Mouse (Mus musculus) neural tube, embryonic 14.5 days (tissue): ENCODE data around the gene Gm29797. TPM values are rescaled to one million over a fixed set of nuclear protein-coding genes. Genes with fewer than 3 reads are reported as not detected.

Experiments used
- ATAC-seq: fragments of 200-750 bp; cut with Nextera tagmentation; 2 replicates; pipeline ENCODE4 v1.8.0; 2017; ENCODE audit warnings: low read depth, mild to moderate bottlenecking, moderate TSS enrichment, moderate library complexity
- H3K27ac ChIP-seq: fragments of 300-500 bp; sonication (generic); 2 replicates; pipeline ENCODE4 v1.5.1; 2014; ENCODE audit warnings: low read depth, mild to moderate bottlenecking, control low read depth, low read length, moderate library complexity, mixed read lengths
- H3K27me3 ChIP-seq: fragments of 300-500 bp; sonication (generic); 2 replicates; pipeline ENCODE4 v1.6.1; 2014; ENCODE audit warnings: low read length; ENCODE audit not compliant: control insufficient read depth, insufficient read depth
- H3K36me3 ChIP-seq: fragments of 300-500 bp; sonication (generic); 2 replicates; pipeline ENCODE4 v1.6.1; 2014; ENCODE audit warnings: low read length, mixed read lengths; ENCODE audit not compliant: control insufficient read depth, insufficient read depth
- H3K4me1 ChIP-seq: fragments of 300-500 bp; sonication (generic); 2 replicates; pipeline ENCODE4 v1.6.1; 2014; ENCODE audit warnings: low read length; ENCODE audit not compliant: control insufficient read depth, insufficient read depth
- H3K4me2 ChIP-seq: fragments of 300-500 bp; sonication (generic); 2 replicates; pipeline ENCODE4 v1.6.1; 2014; ENCODE audit warnings: mild to moderate bottlenecking, low read depth, low read length, control low read depth
- H3K4me3 ChIP-seq: fragments of 300-500 bp; sonication (generic); 2 replicates; pipeline ENCODE4 v1.5.1; 2014; ENCODE audit warnings: low read depth, low read length, control low read depth, mixed read lengths
- H3K9ac ChIP-seq: fragments of 300-500 bp; sonication (generic); replicated peaks from 2 replicates; pipeline ENCODE4 v1.6.1; 2014; ENCODE audit warnings: low read depth, mild to moderate bottlenecking, control low read depth, low read length, mixed read lengths
- H3K9me3 ChIP-seq: fragments of 300-500 bp; sonication (generic); 2 replicates; pipeline ENCODE4 v1.6.1; 2016; ENCODE audit warnings: low read length; ENCODE audit not compliant: control insufficient read depth
- WGBS: fragments of 180-500 bp; shearing (Covaris S2); extraction: QIAGEN DNeasy Blood & Tissue Kit; methylation state at CpG from one replicate; pipeline ENCODE4 v1.1.7; 2014; 5-methylcytosine and 5-hydroxymethylcytosine counted together
- polyA plus RNA-seq: library from polyadenylated mRNA; unstranded; fragments of >200 nt; fragmentation: Nextera tagmentation; extraction: Ambion mirVana; gene quantifications from 2 replicates; pipeline ENCODE4 v1.2.1, GENCODE M21; 2014

Gene Gm29797
- polyA plus RNA-seq, 1 experiment from 2014 or later, result not detected

GRCm38 (mm10) chr2:181670285-181670912, 13.6 kb downstream of the Gm29797 start:
- Histone ChIP-seq H3K9ac (peak overlapping the region; percentile 39; the same call in 1 of the 2 replicates), H3K36me3 (no peaks in the 10 kb centered on the region), H3K4me2 (peak overlapping the region; percentile 52), H3K4me1 (peaks cover 7% of the 10 kb centered on the region), H3K27me3 (peaks cover 36% of the 10 kb centered on the region), H3K9me3 (no peaks in the 10 kb centered on the region), H3K4me3 (peak overlapping the region; percentile 35), H3K27ac (no peak overlapping the region; the same call in 1 of the 2 replicates)
- no peak for ATAC-seq
- WGBS, result 4% methylated on average over 53 of the region's 56 CpGs

- H3K4me2 ChIP-seq, result peak overlapping the region; percentile 52
- H3K27ac ChIP-seq, result no peak overlapping the region; the same call in 1 of the 2 replicates
- under 1% methylated on average over 41 of the region's 41 CpGs for WGBS
- peaks cover 7% of the 10 kb centered on the region for H3K4me1 ChIP-seq
- peak overlapping the region; percentile 35 for H3K4me3 ChIP-seq
- ATAC-seq, result no peak
- no peaks in the 10 kb centered on the region for H3K9me3 ChIP-seq
- peak overlapping the region; percentile 39; the same call in 1 of the 2 replicates for H3K9ac ChIP-seq
- no peaks in the 10 kb centered on the region for H3K36me3 ChIP-seq
- peaks cover 36% of the 10 kb centered on the region for H3K27me3 ChIP-seq
Measured at GRCm38 (mm10) chr2:181670913-181671311, 14.1 kb downstream of the Gm29797 start.

DNA sequence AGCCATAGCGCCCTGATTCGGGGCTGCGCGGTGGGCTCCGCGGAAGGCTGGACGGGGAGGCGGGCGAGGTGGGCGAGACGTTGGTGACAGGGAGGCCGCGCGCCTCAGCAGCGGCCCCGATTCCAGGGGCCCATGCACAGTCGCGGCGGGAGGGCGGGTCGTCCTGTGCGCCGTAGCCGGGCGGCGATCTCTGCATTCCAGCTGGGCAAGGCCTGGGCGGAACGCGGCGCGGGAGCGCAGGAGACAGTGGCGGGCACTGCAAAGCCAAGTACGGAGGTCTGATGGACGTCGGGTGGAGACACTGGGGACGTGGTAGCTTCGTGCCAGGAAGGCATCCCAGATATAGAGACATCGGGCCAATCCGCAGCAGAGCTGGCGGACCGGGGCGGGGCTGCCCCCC, 14.5 kb downstream of the Gm29797 start, which contains the start of gene Sox18:
TSS of gene Sox18 (minus strand) at position 315 of the 400 bp plus-strand sequence.
- H3K4me2 ChIP-seq, result peak within 1 kb of the TSS; percentile 52
- WGBS, result under 1% methylated on average over 40 of the region's 43 CpGs
- no peak for ATAC-seq
- H3K36me3 ChIP-seq, result no peaks in the 10 kb centered on the region
- peak within 1 kb of the TSS; percentile 39 for H3K9ac ChIP-seq
- peaks cover 36% of the 10 kb centered on the region for H3K27me3 ChIP-seq
- peak within 1 kb of the TSS; percentile 35 for H3K4me3 ChIP-seq
- no peaks in the 10 kb centered on the region for H3K9me3 ChIP-seq
- H3K4me1 ChIP-seq, result peaks cover 7% of the 10 kb centered on the region
- no peak within 1 kb of the TSS; the same call in 1 of the 2 replicates for H3K27ac ChIP-seq

DNA sequence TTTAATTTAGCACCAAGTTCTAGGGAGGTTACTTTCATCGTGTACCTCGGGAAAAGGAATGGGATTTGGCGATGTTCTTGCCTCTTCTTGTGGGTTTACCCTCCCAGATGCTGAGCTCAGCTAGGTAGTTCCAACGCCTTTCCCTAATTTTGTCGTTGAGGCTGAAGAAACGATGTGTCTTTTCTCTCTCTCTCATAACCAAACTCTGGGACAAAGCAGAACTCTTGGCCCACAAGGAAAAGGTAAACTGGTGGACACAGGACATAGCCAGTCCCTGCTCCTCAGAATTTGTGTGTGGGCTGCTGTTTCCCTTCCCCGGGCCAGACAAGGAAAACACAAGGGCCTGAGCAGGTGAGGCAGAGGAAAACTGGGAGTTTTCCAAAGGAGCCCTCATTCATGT, 15.2 kb downstream of the Gm29797 start:
- peaks cover 7% of the 10 kb centered on the region for H3K4me1 ChIP-seq
- H3K4me2 ChIP-seq, result no peak overlapping the region
- no peak overlapping the region for H3K27ac ChIP-seq
- H3K9me3 ChIP-seq, result no peaks in the 10 kb centered on the region
- ATAC-seq, result no peak
- peaks cover 36% of the 10 kb centered on the region for H3K27me3 ChIP-seq
- no peaks in the 10 kb centered on the region for H3K36me3 ChIP-seq
- H3K9ac ChIP-seq, result no peak overlapping the region
- 24% methylated on average over 7 of the region's 7 CpGs for WGBS
- no peak overlapping the region for H3K4me3 ChIP-seq

DNA sequence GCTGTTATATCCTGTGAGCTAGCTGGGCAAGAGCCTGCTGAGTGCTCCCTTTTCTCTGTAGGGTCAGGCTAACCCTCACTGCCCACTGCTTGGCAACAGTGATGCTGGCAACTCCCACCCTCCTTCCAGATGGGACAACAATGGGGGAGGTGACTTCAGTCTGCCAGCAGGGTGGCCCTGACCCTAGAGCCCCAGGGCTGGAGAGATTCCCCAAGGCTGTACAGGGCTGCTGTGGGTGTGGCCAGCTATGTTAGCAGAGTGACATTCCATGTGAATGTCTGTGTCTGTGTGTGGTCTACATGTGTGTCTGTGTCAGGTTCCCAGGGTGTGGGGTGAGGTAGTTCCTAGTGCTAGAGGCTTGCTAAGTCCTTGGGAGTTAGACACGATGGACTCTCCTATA, 16.7 kb downstream of the Gm29797 start:
- no peaks in the 10 kb centered on the region for H3K36me3 ChIP-seq
- H3K27me3 ChIP-seq, result peaks cover 36% of the 10 kb centered on the region
- H3K4me3 ChIP-seq, result no peak overlapping the region
- no peak overlapping the region for H3K9ac ChIP-seq
- no peak overlapping the region for H3K4me2 ChIP-seq
- WGBS, result 53% methylated on average over 1 of the region's 1 CpGs
- H3K9me3 ChIP-seq, result no peaks in the 10 kb centered on the region
- ATAC-seq, result no peak
- H3K4me1 ChIP-seq, result peaks cover 7% of the 10 kb centered on the region
- no peak overlapping the region for H3K27ac ChIP-seq

DNA sequence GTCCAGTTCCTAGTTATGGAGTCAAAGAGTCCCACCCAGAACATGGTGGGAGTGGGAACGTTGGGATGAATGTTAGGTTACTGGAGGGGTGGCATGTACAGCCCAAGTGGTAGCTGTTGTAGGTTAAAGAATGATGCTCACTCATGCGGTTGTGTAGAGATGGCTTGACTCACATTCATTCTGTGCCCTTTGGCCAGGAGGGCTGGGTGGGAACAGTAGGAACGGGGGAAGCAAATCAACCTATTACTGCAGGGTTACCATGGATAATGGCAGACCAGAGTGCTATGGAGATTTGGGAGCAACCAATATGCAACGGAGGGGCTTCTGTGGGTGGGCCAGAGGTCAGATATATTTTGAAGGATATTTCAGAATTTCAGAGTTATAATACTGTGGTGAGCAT, 18.1 kb downstream of the Gm29797 start:
- Histone ChIP-seq H3K9me3 (no peaks in the 10 kb centered on the region), H3K27me3 (peaks cover 26% of the 10 kb centered on the region), H3K36me3 (no peaks in the 10 kb centered on the region), H3K4me1 (peaks cover 11% of the 10 kb centered on the region), H3K4me3 (no peak overlapping the region), H3K27ac (peak overlapping the region; percentile 23; the same call in 1 of the 2 replicates), H3K4me2 (peak overlapping the region; percentile 29; the same call in 1 of the 2 replicates), H3K9ac (no peak overlapping the region)
- 84% methylated on average over 4 of the region's 4 CpGs for WGBS
- no peak for ATAC-seq

GRCm38 (mm10) chr2:181675454-181675853, 18.6 kb downstream of the Gm29797 start:
- Histone ChIP-seq H3K4me2 (peak overlapping the region; percentile 29; the same call in 1 of the 2 replicates), H3K27me3 (peaks cover 20% of the 10 kb centered on the region), H3K9ac (no peak overlapping the region), H3K9me3 (no peaks in the 10 kb centered on the region), H3K27ac (peak overlapping the region; percentile 30; the same call in 1 of the 2 replicates), H3K4me1 (peaks cover 11% of the 10 kb centered on the region), H3K36me3 (no peaks in the 10 kb centered on the region), H3K4me3 (no peak overlapping the region)
- WGBS, result 2% methylated on average over 14 of the region's 14 CpGs
- no peak for ATAC-seq

DNA sequence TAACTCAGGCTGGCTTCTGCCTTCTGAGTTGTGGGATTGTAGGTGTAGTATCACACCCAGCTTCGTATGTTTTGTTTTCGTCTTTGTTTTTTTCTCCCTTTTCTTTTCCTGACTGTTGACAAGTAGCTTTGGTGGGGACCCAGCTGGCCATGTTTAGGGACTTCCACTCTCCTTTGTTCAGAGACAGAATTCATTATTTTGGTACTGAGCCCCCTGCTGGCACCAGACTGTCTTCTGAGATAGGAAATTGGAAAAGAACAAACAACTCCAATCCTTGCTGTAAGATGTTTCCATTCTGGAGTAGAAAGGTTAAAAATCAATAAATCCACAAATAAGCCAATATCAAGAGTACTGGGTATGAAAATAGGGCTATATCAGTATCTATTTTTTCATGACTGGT, 19.6 kb downstream of the Gm29797 start:
- 58% methylated on average over 2 of the region's 2 CpGs for WGBS
- Histone ChIP-seq H3K9me3 (no peaks in the 10 kb centered on the region), H3K9ac (no peak overlapping the region), H3K27ac (no peak overlapping the region), H3K36me3 (no peaks in the 10 kb centered on the region), H3K4me3 (no peak overlapping the region), H3K4me2 (no peak overlapping the region), H3K4me1 (peaks cover 11% of the 10 kb centered on the region), H3K27me3 (peaks cover 11% of the 10 kb centered on the region)
- no peak for ATAC-seq

- Histone ChIP-seq H3K27me3 (peaks cover 5% of the 10 kb centered on the region), H3K36me3 (no peaks in the 10 kb centered on the region), H3K4me2 (no peak overlapping the region), H3K9me3 (no peaks in the 10 kb centered on the region), H3K4me3 (no peak overlapping the region), H3K27ac (no peak overlapping the region), H3K9ac (no peak overlapping the region), H3K4me1 (peaks cover 9% of the 10 kb centered on the region)
- 65% methylated on average over 5 of the region's 5 CpGs for WGBS
- no peak for ATAC-seq
Measured at GRCm38 (mm10) chr2:181677096-181677754, 20.4 kb downstream of the Gm29797 start.
